Mouse (Mus musculus) urinary bladder, postnatal 25 days (tissue): ENCODE results near the gene Tmem230.

Experiments used
- DNase-seq: peaks from one replicate; pipeline ENCODE4 v3.0.0; 2022; ENCODE audit warnings: low spot score

The Tmem230 gene

DNA sequence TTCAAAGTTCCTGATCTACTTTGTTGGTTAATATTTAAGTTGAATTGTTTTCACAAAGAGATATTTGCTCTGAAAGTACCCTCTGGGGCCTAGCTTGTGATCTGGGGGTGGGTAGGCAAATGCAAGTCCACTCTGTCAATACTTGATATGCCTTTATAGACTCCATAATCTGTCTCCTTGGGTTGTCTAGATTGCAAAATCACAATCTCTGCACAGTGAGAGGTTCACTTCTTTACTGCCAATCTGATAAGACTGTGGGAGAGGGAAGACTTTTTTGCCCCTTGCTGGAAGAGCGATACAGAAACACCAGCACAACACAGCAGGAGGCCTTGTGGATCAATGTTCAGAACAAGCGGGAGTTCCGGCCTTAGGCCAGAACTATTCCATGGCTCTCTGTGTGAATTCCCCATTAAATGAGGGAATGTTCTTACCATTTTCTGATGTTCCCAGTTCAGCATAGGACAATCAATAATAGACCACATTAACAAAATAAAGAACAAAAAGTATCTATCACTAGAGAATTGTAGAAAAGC lies 15.1 kb downstream of the Tmem230 start:
- DNase-seq = no peak

DNA sequence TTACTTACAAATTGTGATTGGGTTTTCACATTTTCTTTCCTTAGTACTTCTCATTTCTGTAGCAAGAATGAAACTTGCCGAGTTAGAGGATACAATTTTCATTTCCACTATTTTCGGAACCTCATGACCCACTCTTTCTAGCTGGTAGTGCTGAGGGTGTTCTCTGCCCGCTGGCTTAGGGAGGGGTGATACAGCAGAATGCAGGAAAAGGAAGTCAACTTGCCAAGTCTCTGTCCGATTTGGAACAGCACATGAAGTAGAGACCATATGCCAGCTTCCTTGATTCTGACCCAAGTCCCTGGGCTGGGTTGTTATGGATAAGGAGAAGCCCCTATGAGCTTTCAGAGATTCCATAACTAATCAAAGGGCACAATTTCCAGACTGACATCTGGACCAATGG lies 23.2 kb downstream of the Tmem230 start:
- no peak for DNase-seq

DNA sequence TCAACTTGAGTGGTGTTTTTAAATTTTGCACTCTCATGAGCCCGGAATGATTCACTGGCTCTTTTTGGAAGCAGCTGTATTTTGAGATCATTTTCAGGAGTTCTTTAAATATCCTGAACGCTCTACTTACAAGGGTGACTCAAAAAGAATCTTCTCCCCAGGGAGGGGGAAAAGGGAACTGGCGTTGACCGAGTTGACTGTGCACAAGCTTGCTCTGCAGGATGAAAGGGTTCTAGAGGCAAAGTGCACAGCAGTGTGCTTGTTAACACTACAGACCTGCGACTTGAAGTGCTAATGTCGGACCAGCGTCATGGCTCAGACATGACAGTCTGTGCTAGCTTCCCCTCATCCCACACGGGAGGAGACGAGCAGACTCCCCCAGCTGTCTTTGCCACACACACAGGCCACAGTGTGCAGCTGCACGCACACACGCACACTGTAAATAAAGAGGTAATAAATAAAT lies 26.0 kb downstream of the Tmem230 start:
- no peak for DNase-seq

DNA sequence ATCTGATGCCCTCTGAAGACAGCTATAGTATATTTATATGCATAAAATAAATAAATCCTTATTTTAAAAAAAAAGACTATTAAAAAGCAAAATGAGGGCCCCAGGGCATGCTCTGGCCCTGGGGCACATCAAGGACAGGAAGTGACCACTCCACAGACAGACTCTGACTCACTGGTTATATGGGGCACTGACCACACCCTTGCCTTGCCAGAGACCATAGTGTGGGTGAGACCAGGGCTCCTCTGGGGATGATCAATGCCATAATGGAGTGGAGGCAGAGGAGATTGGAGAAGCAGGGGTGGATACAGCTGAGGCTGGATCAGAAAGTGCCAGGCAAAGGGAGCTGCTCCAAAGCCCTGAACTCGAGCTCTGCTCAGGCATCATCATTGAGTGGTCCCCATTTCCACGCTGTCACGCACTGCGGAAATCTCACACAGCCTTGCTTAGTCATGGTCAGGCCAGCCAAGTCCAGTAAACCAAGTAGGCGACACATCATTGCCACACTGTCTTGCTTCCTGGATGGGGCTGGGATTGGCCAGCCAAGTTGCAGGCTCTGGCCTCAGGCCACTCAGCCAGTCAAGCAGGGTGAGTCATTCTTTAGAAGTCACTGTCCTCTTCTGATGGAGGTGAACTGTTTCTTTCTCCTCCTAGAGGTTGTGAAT lies 35.5 kb downstream of the Tmem230 start:
- peak; percentile 38 for DNase-seq

DNA sequence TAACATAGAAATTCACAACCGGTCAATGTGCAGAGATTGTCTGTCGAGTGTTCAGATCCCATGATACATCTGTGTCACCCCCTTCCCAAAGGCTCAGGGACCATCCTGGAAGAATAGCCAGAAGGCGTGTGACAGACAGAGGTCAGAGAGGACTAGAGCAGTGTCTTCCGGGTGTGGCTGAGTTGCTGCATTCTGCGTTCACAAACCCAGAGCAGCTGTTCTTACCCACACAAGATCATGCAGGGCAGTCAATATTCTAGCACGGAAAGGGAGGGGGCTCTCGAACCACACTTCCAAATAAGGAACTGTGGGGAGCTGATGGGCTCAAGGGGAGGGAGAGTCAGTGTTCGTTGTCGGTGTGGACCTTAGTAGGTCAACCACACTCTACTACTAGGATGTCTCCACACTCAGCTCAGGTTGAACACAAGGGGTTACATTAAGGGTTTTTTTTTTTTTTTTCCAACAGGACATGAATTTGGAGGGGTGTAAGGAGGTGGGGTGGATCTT lies 36.7 kb downstream of the Tmem230 start:
- DNase-seq = no peak

DNA sequence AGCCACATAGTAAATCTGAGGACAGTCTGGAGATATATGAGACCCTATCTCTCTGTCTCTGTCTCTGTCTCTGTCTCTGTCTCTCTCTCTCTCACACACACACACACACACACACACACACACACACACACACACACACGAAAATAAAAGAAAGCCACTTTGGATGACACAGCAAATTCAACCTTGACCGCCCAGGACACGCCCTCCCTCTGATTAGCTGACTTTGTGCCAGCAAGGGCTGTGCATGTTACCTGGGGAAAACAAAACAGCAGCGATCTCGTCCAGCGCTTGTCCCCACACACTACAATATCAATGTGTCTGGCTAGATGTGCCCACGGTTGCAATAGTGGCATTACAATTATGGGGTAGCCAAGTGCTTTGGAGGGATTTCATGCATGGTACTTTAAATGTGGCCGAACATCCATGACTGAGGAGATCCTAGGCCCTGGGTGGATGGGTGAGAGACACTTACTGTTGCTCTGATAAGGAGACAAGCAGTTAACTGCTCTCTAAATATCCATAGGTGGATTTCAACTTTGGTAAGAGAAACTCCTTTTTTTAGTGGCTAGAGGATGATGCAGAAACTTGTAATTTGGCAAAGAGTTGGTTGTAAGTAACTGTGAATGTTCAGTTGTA lies 39.2 kb downstream of the Tmem230 start:
- DNase-seq = no peak

DNA sequence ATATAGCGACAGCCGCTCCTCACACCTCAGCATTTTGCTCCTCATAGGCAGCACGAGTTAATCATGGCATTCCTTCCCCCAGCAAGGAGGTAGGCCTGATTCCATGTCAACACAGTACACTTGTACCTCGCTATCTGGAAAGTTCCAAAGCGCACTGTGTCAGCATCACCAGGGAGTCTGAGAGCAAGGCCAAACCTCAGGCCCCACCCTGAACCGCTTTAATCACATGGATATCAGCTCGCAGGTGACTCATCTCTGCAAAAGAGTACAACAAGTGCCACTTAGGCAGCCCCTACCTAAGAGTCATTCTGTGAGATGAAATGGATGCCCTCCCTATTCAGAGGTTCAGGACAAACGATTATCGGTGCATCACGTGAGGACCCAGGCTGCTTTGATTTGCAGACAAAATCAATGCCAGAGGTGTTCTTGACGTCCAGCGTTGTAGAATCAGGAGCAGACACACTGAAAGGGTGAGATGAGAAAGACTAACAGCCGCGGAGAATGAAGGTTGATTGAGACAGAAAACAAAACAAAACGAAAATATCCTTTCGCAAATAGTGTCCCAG lies 41.2 kb downstream of the Tmem230 start:
- DNase-seq = no peak

DNA sequence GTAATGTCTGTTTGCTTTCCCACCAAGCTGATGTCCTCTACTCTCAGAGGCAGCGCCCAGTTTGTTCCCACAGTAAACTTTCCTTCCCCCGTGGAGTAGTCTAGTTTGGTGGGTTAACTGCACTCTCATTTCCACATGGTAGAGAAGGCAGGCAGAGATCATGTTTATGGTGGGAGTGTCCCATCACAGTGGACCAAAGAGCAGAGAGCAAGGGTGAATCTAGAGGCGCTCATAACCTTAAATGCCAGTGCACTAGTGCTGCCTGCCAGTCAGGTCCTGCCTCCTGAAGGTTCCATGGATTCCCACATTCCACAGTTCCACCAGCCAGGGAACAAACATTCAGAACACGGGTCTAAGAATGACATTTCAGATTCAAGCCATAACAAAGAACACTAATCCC lies 42.1 kb downstream of the Tmem230 start:
- DNase-seq = no peak

DNA sequence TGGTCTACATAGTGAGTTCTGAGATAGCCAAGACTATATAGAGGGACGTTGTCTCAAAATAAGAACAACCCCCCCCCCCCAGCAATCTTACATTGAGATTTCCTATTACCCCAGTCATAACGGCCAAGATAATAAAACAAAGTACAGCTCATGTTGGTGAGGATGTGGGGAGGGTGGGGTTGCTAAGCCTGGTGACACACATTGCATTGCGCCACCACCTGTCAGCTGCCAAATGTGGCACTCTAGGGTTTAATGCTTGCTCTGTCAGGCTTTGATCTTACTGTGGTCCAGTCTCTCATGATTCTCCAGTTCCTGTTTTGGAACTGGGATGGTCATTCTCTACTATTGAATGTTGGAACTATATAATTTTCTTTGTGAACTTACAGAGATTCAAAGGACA lies 43.8 kb downstream of the Tmem230 start:
- DNase-seq = no peak

DNA sequence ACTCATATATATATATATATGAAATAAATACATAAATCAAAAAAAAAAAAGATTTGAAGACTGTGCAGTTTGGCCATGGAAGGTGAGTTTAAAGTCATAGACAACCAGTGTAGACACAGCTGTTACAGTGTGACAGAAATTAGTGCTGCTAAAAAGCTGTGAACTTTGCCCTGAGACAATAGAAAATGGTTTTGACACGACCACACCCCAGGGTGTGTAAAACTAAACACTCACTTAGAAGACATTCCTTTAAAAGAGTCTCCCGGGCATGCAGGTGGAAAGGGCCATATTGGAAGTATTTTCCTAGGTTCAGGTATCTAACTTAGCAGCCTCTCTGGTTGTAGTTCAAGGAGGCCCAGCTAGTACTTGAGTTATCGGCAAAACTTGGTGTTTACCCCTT lies 44.4 kb downstream of the Tmem230 start:
- DNase-seq = no peak

DNA sequence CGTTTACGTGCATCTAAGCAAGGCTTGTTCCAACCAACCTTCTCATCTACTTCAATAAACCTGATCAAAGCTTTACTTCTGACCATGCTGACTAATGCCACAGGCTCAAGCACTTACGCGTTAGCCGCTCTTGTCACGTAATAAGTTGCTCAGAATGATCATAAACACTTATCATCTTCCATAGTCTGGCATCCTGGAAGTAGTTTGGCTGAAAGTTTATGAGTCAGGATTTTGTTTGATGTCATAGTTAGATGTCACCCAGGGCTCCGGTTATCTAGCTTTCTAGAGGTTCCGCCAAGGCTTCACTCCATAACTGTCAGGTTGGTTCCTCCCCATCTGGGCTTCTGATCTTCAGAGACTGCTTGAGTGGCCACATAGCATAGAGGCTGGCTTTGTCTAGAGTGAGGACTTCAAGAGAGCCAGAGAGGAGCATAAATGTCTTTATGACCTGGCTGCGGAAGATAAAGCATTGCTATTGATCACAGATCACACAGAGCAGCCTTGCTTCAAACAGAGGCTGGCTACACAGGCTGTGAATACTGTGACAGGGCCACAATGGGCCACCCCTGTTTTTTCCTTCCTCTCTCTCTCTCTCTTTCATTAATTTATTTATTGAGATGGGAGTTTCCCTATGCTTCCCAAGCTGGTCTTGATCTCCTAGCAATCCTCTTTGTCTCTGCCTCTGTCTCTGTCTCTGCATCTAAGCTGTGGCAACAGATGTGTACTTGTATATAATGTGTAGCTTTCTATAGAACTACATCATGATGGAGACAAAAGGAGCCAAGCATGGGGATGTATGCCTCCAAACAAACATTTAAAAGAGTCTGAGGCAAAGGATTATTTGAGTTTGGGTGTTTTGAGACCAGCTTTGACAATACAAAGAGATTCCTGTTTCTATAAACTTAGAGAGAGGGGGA lies 49.3 kb downstream of the Tmem230 start:
- no peak for DNase-seq

DNA sequence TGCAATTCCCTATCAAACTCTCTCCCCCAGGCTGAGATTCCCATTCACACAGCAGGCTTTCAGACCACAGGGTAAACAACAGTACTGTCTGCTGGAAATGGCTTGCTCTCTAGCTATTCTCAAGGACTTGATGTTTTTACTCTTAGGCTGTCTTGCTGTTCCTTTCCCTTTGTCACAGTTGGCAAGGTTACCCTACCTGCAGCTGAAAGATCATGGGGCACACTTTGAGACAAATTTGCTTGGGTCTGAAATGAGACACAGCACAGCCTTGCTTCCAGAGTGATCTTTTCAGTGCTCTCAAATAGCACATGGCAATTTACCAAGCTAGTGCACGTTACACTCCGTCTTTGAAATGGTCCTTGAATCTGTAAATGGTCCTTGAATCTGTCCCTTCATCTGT lies 52.0 kb downstream of the Tmem230 start:
- no peak for DNase-seq

DNA sequence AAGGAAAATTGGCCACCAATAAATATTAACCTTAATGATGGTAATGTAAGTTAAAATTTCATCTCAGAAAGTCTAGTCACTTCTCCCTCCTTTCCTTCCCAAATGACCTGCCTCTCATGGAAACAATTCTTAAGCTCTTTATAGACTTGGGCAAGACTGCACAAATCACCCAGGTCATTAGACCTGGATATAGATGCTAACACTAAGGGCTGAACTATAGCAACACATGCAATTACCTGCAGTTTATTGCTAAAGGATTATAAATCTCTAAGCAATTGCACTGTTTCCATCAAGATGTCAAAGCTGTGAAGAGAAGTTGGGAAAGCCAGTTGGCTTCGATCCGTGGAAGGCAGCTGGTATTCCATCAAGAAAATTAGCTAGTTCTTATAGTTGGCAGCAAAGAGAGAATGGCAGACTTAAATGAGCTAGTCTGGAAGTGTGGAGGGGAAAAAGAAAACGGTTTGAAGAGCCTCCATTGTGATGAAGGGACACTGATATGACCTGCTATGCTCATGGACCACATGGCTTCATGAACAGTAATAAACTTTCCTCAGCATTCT lies 56.9 kb downstream of the Tmem230 start:
- no peak for DNase-seq
